Mouse (Mus musculus) adrenal gland, adult (tissue): Measurements from ENCODE around the gene Tbc1d24.

Source experiments
- DNase-seq, 2 experiments: peaks; one replicate each; pipeline ENCODE4 v3.0.0; 2022 to 2023; ENCODE audit warnings: low spot score in 1 of 2; ENCODE audit not compliant: inconsistent age in 2 of 2

The Tbc1d24 gene

DNA sequence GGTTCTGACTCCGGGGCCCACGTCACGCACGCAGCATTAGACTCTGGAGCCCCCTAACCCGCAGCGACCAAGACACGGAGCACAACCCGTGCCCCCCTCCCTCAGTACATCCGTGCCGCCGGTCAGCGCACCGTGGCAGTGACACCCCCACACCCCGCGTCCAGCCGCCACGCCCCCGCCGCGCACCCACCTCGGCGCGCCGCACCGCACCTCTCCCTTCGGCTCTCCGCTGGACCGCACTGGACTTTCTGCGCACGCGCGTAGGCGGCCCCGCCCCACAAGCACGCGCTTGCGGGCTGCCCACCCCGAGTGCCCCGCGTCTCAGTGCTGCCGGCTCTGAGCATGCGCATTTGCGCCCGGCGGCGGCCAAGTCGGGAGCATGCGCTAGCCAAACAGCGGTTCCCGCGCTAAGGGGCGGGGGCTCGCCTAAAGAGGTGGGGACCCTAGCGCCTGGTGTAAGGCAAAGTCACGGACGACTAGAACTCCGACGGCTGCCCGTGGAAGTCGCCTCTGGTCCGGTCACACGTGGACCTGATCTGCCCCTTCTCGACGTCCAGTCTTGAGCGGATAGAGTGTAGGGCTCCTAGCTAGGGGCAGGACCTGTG lies at the start of gene Tbc1d24:
Gene Tbc1d24, minus strand, starts transcription at position 279 of the 605 bp plus-strand sequence.
- peak; percentile 97 to 98 for DNase-seq

DNA sequence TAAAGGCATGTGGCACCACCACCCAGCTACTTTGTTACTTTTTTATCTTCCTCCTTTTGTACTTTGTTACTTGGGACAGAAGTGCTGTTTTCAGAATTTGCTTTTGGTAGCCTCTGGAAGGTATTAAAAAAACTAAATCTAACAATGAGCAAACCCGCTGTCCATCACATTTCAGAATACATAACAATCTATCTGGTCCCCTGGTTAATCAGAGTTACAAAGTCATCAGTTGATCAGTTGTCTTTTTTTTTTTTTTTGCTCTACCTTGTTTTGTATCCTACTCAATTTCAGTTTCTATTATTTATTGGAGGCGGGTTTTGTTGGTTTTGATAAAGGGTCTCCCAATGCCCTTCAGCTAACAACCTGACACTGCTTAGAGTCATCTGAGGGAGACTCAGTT lies 47.0 kb upstream of the Tbc1d24 start:
- DNase-seq: no peak

DNA sequence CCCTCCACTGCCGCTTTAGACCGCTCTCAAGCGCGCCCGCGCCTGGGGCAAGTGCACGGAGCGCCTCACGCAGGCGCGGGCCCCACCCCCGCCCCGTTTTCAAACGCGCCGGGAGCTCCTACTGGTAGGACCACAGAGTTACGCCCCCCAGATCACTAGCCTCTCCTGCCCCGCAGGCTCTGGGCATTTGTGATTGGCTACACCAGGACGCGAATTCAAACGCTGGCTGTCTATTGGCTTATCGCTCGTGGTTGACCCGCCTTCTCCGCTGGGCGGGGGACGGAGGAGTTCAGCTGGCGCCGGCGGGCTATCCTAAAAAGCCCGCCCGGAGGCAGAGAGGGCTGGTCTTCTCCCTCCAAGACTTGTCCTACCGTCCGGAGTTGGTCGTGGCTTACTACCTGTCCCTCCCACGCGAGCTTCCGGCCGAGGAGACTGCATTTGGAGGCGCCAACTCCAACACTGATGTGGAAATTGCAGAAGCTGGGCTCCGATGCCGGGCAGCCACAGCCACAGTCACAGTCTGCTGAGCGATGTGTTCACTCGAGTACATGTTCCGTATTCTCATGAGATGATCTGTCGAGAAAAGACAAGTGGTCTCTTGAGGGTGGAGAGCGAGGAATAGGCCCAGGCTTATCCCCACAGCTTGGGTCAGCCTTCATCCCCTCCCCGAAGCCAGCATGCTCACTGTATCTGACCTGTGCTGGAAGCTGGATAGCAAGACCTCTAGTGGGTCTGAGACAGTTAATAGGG lies 46.1 kb upstream of the Tbc1d24 start, which contains the start of gene Ccnf:
Gene Ccnf, minus strand, starts transcription at position 165 of the 750 bp plus-strand sequence.
- DNase-seq: peak; percentile 97 to 98

DNA sequence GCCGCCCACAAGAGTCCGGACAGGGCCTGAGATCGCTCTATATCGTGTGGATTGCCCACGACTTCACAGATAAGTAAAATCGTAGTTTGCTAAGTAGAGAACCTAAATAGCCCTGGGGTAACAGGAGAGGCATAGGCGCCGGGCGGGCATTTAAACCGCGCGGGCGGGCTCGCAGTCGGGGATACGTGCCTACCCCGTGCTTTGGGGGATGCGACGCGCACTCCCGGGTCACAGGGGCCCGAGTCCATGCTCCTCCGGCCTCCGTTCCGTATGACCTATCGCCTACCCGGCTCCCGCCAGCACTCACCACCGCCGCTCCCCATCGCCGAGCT lies 45.6 kb upstream of the Tbc1d24 start:
- DNase-seq: no peak

DNA sequence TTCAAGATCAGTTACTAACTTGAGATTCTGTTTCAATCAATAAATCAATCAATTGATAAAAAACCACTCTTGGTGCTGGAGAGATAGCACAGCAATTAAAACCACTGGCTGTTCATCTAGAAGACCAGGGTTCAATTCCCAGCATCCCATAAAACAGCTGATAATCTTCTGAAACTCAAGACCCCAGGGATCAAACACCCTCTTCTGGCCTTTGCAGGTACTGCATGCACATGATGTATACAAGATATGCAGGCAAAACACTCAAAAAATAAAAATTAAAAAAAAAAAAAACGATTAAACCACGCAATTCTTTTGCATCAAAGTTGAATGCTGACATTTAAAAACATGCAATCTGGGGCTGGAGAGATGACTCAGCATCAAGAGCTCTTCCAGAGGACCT lies 43.3 kb upstream of the Tbc1d24 start:
- DNase-seq: no peak

DNA sequence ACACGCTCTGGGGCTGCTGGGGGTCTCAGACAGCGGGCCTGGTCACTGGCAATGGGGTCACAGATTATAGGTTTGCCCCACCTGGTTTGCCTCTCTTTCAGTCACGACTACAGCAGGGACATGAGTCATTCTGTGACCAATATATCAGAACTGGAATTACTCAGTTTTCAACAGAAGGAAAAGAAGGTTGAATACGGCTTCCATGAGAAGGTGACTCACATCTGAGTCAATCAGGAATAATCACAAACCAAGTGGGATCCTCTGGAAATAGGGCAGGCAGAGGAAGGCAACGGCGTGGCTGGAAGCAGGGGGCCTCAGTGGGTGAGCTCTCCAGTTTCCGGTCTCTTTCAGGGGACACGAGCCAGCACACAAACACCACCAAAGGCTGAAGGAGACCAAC lies 38.7 kb upstream of the Tbc1d24 start:
- DNase-seq: peak; percentile 47 to 77

DNA sequence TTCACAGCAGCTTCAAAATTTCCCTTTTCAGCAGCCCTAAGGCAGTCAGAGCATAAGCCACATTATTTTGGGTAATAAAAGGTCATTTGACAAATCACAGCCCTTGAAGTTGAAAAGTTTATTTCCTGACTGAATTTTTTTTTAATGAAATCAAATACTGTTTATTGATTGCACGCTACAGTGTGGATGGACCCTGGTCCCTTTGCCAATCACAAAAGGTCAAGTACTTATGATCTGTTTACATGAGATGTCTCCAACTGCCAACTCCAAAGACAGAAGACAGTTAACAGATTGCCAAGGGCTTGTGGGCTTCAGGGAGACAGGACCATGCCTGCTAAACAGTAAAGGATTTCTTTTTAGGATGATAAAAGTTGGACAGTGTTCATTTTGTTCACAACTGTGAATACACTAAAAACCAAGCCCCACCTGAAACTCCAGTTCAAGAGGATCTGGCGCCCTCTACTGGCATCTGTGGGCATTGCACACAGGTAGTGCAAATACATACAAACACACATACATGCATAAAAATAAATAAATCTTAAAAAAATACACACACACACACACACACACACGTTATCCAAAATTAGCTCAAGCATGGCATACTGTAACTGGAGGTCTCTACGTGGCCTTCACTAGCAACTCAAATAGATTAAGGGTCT lies 38.1 kb upstream of the Tbc1d24 start:
- DNase-seq: peak in 1 of 2 experiments; percentile 74

DNA sequence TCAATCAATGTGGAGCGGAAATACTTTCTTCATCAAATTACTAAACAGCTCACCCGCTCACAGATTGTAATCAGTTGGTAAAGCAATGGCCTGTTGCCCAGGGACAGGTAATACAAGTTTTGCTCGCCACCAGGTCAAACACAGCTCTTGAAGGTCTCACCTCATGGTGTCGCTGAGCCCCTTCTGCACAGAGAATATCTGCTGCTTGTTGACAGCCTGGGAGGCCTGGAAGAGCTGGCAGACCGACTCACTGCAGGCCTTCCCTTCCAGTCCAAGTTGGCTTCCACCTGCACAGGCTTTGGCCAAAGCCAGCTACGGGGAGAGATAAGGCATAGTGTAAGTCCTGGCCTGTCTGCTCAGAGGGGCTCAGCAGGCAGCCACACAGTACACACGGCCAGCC lies 31.6 kb upstream of the Tbc1d24 start:
- DNase-seq: no peak

DNA sequence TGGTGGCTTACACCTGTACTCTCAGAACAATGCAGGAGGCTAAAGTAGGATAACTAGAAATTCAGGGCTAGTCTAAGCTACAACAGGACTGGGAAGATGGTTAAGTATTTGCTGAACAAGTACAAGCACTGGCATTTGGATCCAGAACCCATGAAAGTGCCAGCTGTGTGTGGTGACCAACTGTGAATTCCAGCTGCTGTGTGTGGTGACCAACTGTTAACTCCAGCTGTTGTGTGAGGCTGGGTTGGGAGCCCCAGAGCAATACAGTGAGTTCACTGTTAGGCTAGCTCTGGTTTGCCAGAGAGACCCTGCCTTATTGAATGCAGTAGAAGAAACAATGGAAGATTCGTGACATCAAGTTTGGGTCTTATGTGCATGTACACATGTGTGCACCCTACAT lies 31.1 kb upstream of the Tbc1d24 start:
- no peak for DNase-seq

DNA sequence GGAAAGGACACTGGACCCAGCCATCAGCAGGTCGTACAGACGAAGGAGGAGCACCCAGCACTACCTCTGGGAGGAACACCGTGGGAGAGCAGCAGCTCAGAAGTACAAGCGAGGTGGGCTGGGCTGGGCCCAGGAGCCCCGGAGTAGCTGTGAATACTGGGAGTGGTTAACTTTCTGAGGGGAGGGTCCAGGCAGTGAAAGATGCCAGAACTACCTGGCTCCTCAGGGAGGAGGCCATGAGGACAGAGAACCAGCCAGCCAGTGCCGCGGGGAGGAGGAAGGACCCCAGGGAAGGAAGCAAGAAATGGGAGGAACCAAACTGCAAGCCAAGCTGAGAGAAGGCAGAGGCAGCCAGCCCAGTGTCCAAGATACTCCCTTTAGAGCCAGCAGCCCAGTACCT lies 22.6 kb upstream of the Tbc1d24 start:
- no peak for DNase-seq

DNA sequence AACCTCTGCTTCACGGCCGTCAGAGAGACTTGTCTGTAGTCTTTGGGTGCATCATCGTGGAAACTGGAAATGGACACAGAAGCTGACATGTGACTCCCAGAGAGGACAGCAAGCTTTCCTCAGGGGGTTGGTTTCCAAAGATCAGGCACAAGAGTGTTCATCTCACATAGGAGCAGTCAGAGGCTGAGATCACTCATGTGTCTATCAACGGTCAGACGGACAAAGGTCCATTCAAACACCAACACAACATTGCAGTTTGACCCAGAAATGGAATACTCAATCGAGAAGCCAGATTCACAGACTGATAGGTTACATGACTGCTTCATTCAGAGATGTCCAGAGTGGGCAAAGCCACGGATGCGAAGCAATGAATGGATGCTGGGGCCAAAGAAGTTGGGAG lies 21.4 kb upstream of the Tbc1d24 start:
- DNase-seq: no peak

DNA sequence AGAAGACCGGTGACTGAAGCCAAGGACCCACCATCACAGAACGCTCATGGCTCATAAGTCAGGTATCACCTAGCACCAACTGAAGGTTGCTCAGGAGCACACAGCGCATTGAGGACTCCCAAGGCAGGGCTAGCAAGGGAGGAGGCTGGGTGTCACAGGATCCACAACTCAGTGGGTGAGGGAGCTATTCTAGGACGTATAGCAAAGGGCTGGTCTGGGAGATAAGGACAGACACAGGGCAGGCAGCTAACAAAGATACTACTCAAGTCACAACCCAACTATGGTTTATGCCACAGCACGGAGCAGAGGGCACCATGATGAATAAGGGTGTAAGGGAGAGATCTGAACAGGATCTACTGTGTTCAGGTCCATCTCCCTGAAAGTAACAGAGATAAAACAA lies 20.5 kb upstream of the Tbc1d24 start:
- DNase-seq: no peak

DNA sequence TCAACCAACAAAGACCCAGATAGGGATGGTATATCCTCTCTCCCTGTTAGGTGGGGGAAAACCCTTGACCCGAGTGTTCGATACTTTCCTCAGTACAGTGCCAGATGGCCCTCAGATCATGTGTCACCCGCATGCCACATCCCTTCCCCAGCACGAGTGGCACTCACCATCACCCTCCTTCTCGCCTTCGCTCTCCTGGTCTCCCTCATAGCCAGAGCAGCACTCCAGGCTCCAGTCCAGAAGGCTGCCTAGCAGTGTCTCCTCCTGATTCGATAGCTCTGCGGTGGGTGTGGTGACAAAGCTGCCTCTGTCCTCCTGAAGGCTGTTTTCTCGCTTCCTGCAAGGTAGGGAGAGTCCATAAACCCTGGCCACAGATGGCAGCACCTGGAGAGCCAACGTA lies 19.4 kb upstream of the Tbc1d24 start:
- DNase-seq: no peak

DNA sequence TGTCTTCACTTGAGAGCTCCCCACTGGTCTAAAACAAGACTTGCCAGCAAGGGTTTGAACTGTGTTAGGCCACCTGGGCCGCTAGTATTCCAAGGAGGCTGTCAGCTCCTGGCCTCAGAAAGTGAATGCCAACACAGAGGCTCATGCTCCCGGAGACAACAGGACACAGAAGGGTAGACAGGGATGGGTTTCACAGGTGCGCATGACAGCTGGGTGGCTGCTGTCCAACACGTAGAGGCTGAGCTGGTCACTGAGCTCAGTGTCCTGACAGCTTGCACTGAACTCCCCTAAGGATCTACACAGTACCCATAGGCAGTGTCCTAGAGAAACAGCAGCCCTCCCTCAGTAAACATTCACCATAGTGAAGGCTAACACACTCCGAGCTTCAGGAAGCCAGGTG lies 18.2 kb upstream of the Tbc1d24 start:
- no peak for DNase-seq

DNA sequence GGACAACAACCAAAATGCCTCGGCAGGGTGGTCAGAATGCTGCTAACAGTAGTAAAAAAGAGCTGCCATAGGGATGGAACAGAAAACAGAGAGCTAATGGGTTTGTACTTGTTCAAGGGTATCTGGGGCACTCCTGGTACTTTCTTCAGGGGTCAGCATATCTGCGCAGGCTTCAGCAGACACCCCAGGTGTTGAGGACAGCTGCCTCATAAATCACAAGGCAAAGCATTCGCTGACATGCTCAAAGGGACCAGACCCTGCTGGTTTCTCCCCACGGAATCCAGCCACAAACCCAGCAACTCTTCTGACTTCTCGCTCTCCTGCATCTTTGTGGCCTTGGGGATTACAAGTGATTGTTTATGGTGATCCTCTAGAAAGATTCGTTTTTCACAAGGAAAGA lies 17.3 kb upstream of the Tbc1d24 start:
- DNase-seq: no peak

DNA sequence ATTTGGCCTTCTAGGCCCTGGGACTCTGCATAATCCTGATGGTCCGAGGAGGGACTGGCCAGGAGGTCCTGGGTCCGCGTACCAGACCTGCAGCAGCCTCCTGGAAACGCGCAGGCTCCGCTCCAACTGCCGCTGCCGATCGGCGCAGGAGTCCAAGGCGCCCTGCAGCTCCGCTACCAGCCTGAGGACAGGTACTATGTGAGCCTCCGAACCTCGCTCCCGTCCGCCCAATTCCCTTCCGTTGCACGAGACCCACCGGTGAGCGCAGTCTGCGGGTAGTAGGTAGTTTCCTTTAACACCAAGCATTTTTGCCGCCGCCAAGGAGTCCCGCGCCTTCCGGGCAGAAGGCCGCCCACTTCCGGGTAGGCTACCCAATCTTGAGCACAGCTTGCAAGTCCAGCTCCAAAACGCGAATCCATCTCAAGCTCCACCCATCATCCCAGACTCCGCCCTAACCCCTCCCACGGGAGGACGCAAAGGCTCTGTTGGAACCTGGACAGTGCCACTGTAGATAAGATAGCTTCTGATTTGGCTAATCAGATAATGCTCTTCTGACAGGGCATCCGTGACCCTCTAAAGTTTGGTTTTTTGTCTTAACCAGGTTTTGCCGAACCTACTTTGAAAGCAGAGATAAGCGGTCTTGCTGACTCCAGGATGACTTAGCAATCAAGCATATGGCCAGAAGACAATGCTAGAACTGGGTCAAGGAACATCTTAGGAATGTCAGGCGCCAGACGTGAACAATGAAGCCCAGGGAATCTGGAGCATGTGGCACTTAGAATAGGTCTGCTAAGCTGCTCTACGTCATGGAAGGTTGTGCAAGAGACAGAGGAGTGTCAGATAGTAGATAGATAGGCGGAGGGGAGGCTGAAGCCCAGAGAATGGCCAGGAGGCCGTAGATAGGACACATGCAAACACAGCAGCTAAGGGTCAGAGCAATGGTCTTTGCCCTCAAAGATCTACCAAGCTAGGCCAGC lies 15.4 kb upstream of the Tbc1d24 start, which contains the start of gene Tedc2:
Gene Tedc2, minus strand, starts transcription at position 417 of the 977 bp plus-strand sequence.
- DNase-seq: peak; percentile 97 to 99

DNA sequence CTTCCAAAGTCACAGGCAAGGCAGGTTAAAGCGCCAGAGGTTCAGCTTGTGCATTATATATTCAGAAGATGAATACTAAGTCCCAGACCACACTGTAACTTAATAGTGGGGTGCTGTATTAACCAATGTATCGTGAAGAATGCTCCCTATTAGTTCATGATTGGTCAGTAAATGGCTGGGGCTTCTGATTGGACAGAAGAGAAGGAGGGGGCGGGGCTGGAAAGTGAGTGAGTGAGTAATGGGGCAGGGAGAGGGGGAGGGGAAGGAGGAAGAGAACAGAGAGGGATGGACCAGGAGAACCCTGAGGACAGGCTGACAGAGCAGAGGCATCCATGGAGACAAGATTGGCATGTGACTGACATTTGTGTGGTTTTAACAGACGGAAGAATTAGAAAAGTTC lies 11.5 kb upstream of the Tbc1d24 start:
- no peak for DNase-seq

DNA sequence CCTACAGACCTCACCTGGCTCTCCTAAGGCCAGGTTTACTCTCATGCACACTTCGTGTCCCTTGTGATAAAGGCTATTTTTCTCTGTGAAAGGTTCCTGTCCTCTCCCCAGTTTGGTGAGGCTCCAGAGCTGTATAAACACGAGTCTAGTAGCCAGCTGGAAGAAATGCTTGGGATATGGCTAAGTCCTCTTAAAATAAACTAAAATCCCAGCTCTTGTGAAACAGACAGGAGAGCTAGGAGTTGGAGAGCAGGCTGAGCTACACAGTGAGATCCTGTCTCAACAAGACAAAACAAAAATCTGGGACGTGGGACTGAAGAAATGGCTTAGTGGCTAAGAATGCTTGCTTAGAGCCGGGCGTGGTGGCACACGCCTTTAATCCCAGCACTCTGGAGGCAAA lies 7.8 kb upstream of the Tbc1d24 start:
- DNase-seq: no peak

DNA sequence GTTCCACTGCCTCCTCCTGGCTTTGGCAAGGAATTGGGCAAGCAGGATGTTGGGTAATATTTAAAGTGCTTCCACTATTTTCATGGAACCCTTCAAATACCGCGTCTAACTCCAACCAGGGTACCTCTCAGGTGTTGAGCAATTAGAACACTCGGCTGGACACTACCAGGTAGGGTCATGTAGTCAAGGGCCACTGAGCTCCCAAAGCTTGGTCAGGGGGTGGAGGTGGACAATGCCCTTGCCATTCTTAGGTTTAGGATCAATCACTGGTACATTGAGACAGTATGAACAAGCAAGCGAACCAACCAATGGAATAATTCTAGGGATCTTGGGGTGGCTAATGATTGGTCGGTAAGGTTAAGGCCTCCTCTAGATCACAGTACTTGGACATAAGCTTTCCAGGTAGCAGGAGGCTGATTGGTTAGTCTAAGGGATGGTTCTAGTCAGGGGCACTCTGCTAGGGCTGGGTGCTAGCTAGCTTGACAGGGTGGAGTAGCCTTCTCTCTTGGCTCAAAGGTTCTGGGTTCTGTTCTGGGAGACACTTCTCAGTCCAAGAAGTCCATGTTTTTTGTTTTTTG lies 7.2 kb upstream of the Tbc1d24 start:
- no peak for DNase-seq

DNA sequence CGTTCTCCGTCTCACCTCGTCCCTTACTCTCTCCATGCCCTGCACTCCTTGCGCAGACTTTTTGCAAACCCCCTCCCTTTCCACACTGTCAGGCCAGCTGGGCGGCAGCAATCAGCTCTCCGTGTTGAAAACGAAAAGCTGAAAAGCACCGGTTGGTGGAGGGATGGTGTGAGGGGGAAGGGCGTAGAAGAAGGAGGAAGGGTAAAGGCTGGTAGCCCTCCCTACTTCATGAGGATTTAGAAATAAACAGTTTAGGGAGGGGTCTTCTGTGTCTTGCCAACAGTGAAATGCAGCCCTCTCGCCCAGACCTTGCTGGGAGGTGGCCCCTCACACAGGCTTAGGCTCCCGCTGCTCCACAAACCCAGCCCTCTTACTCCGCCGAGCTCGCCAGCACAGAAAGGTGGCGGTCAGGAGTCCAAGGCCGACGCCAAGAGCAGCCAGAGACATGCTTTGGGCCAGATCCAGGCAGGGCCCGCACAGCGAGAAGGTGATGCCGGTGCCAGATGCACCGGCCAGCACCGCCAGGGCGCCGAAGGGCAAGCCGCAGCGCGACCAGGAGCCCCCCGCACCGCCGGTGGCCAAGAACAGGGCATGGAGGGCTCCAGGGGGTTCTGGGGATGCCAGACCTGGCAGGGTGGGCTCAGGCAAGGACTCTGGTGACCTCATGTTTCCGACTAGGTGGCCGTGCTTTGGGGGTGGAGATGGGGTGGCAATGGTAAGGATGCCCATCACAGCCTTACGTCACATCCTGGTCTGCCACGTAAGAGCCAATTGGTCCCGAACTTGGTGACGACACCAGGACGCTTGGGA lies 6.5 kb upstream of the Tbc1d24 start:
- peak; percentile 77 to 85 for DNase-seq
